Mouse (Mus musculus) testis, adult 2 months (tissue): ENCODE results near the gene Pramef8. TPM values are rescaled to one million over a fixed set of nuclear protein-coding genes. Genes with fewer than 3 reads are reported as not detected.
"Not testable (repeated sequence)": the region's sequence is repeated elsewhere in the genome, so short reads cannot be mapped to it uniquely, and the experiment has no call there.

Experiments used
- H3K27ac ChIP-seq: fragments of 200-500 bp; 2 replicates; pipeline ENCODE4 v1.5.1; 2012; ENCODE audit warnings: low read depth, low read length; ENCODE audit not compliant: control insufficient read depth, insufficient read depth
- H3K27me3 ChIP-seq: fragments of 200-500 bp; 2 replicates; pipeline ENCODE4 v1.6.1; 2012; ENCODE audit warnings: mild to moderate bottlenecking, low read length, moderate library complexity; ENCODE audit not compliant: control insufficient read depth, insufficient read depth
- H3K36me3 ChIP-seq: fragments of 200-500 bp; 2 replicates; pipeline ENCODE4 v1.6.1; 2012; ENCODE audit warnings: mild to moderate bottlenecking, low read length; ENCODE audit not compliant: control insufficient read depth, insufficient read depth
- H3K4me1 ChIP-seq: fragments of 200-500 bp; 2 replicates; pipeline ENCODE4 v1.6.1; 2012; ENCODE audit warnings: low read length; ENCODE audit not compliant: control insufficient read depth, insufficient read depth
- H3K4me3 ChIP-seq: fragments of 200-500 bp; 2 replicates; pipeline ENCODE4 v1.5.1; 2012; ENCODE audit warnings: low read depth, mild to moderate bottlenecking, low read length, moderate library complexity, mixed read lengths; ENCODE audit not compliant: control insufficient read depth
- CTCF ChIP-seq: fragments of 200-500 bp; IDR thresholded peaks from 2 replicates; pipeline ENCODE4 v1.5.1; 2012; ENCODE audit warnings: low read depth, mild to moderate bottlenecking, inconsistent platforms, low read length, moderate library complexity; ENCODE audit not compliant: control insufficient read depth, insufficient read depth, insufficient replicate concordance
- POLR2A ChIP-seq: fragments of 200-500 bp; IDR thresholded peaks from 2 replicates; pipeline ENCODE4 v1.6.1; 2012; ENCODE audit warnings: low read depth, mild to moderate bottlenecking, inconsistent platforms, low read length, moderate library complexity; ENCODE audit not compliant: control insufficient read depth
- polyA plus RNA-seq: library from polyadenylated mRNA; depleted of rRNA; stranded (reverse); fragments of >200 nt; gene quantifications from 2 replicates; pipeline ENCODE4 v1.2.3, GENCODE M21; 2012; rRNA removed

Gene Pramef8
- polyA plus RNA-seq, 1 experiment, result 9.8 TPM

GRCm38 (mm10) chr4:143388955-143389702, 23.1 kb upstream of the Pramef8 start:
- peaks cover 7% of the 10 kb centered on the region for H3K4me1 ChIP-seq
- no peaks in the 10 kb centered on the region for H3K27me3 ChIP-seq
- peak overlapping the region; percentile 78 for H3K27ac ChIP-seq
- no peak for TF ChIP-seq POLR2A
- no peak for TF ChIP-seq CTCF
- H3K36me3 ChIP-seq, result no peaks in the 10 kb centered on the region
- H3K4me3 ChIP-seq, result peak overlapping the region; percentile 72

GRCm38 (mm10) chr4:143394181-143394580, 18.0 kb upstream of the Pramef8 start, which contains the start of gene Pramel1:
Pramel1 (plus strand) TSS chr4:143394428.
- Histone ChIP-seq H3K4me1 (peaks cover 7% of the 10 kb centered on the region), H3K36me3 (no peaks in the 10 kb centered on the region), H3K4me3 (peak within 1 kb of the TSS; percentile 93), H3K27ac (peak within 1 kb of the TSS; percentile 87), H3K27me3 (no peaks in the 10 kb centered on the region)
- 0 out of 2 replicates have a peak, but pooled peaks have one; percentile 91 for TF ChIP-seq POLR2A
- no peak for TF ChIP-seq CTCF

- Histone ChIP-seq H3K27ac (peak overlapping the region; percentile 58), H3K4me1 (peaks cover 4% of the 10 kb centered on the region), H3K4me3 (peak overlapping the region; percentile 78), H3K27me3 (no peaks in the 10 kb centered on the region), H3K36me3 (peaks cover 2% of the 10 kb centered on the region)
- TF ChIP-seq CTCF (no peak), POLR2A (no peak)
Observed at GRCm38 (mm10) chr4:143411566-143412218, 534 bp upstream of the Pramef8 start.

GRCm38 (mm10) chr4:143413621-143414020, 1.4 kb downstream of the Pramef8 start:
- H3K36me3 ChIP-seq, result peaks cover 7% of the 10 kb centered on the region
- no peak overlapping the region for H3K27ac ChIP-seq
- H3K4me3 ChIP-seq, result no peak overlapping the region
- H3K4me1 ChIP-seq, result peaks cover 4% of the 10 kb centered on the region
- H3K27me3 ChIP-seq, result no peaks in the 10 kb centered on the region
- TF ChIP-seq CTCF (no peak), POLR2A (no peak)

- Histone ChIP-seq H3K27me3 (no peaks in the 10 kb centered on the region), H3K27ac (no peak overlapping the region), H3K4me1 (peaks cover 4% of the 10 kb centered on the region), H3K36me3 (peaks cover 7% of the 10 kb centered on the region), H3K4me3 (no peak overlapping the region)
- no peak for TF ChIP-seq CTCF
- no peak for TF ChIP-seq POLR2A
Observed at GRCm38 (mm10) chr4:143414121-143414520, 1.9 kb downstream of the Pramef8 start.

- not testable (repeated sequence) for H3K4me1 ChIP-seq, H3K27ac ChIP-seq, H3K36me3 ChIP-seq, H3K27me3 ChIP-seq, H3K4me3 ChIP-seq
Observed at GRCm38 (mm10) chr4:143426770-143427169, 14.5 kb downstream of the Pramef8 start.

- no peak within 1 kb of the TSS for H3K27ac ChIP-seq
- H3K27me3 ChIP-seq, result no peaks in the 10 kb centered on the region
- H3K36me3 ChIP-seq, result no peaks in the 10 kb centered on the region
- TF ChIP-seq CTCF, result no peak
- TF ChIP-seq POLR2A, result no peak
- no peak within 1 kb of the TSS for H3K4me3 ChIP-seq
- H3K4me1 ChIP-seq, result no peaks in the 10 kb centered on the region
Observed at GRCm38 (mm10) chr4:143450224-143450623, 38.0 kb downstream of the Pramef8 start, which contains the start of gene Oog4. Oog4 (minus strand) TSS chr4:143450324.

Other genes starting within 250 kb of the Pramef8 start
- gene Prdm2, start 199.4 kb upstream of the Pramef8 start, polyA plus RNA-seq, result 32.3 and 33.4 TPM in 2 replicates
- gene Pdpn, start 112.9 kb upstream of the Pramef8 start, polyA plus RNA-seq, result 1.3 and 2.0 TPM in 2 replicates
- 0.31 and 0.35 TPM in 2 replicates for gene Lrrc38, start 62.7 kb upstream of the Pramef8 start, polyA plus RNA-seq
- gene Pramel1, start 18.0 kb upstream of the Pramef8 start, polyA plus RNA-seq, result 9.3 and 12.3 TPM in 2 replicates
- gene Oog4, start 37.9 kb downstream of the Pramef8 start, polyA plus RNA-seq, result 0.07 and 0.15 TPM in 2 replicates
- not detected in 2 replicates for gene Gm13043, start 98.9 kb downstream of the Pramef8 start, polyA plus RNA-seq
- gene Gm13040, start 123.5 kb downstream of the Pramef8 start, polyA plus RNA-seq, result not detected in 2 replicates
- not detected in 2 replicates for gene BC080695, start 139.3 kb downstream of the Pramef8 start, polyA plus RNA-seq
- not detected in 2 replicates for gene Gm13057, start 139.3 kb downstream of the Pramef8 start, polyA plus RNA-seq
- not detected in 2 replicates for gene Gm13083, start 202.6 kb downstream of the Pramef8 start, polyA plus RNA-seq
- gene Gm13088, start 244.8 kb downstream of the Pramef8 start, polyA plus RNA-seq, result not detected in 2 replicates